Mouse (Mus musculus): ENCODE measurements around the gene Galnt14.

DNA sequence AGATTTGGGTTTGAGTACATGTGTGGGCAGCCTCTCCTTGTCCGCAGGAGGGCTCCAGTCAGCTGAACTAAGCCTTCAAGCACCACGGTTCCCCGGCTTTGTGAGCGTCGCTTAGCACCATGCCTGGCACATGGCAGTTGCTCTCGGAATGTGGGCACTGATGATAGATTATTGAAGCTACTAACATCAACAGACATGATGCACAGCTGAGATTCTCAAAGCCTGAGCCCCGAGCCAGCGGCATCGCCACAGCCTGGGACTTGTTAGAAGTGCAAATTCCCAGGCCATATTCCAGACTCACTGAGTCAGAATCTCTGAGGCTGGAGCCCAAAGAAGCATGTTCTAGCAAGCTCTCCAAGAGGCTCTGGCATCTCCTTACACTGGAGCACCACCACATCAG lies 168.3 kb downstream of the Galnt14 start:
- no peak for TF ChIP-seq CTCF (IDR thresholded peaks at IDR 0.05; ENCODE audit: insufficient read depth, low read length)
- no peak for TF ChIP-seq POLR2A (IDR thresholded peaks at IDR 0.05; ENCODE audit: borderline replicate concordance, extremely low read depth, low read depth, low read length)

Data from lung, adult 2 months (tissue).